Mouse (Mus musculus) adrenal gland, adult 10 weeks (tissue): ENCODE results near the gene Dlx2. TPM values are rescaled to one million over a fixed set of nuclear protein-coding genes. Genes with fewer than 3 reads are reported as not detected.

Source experiments
- polyA plus RNA-seq: library from polyadenylated mRNA; stranded (reverse); fragments of 350-450 nt; fragmentation: Illumina TruSeq; extraction: RNeasy Lipid Tissue Mini Kit (QIAGEN cat#74804); gene quantifications from one replicate; pipeline ENCODE4 v1.2.3, GENCODE M21; 2014; ENCODE audit warnings: low read depth, low replicate concordance

Gene Dlx2
- not detected for polyA plus RNA-seq

GRCm38 (mm10) chr2:71546640-71547071 is at the start of gene Dlx2:
TSS of gene Dlx2 (minus strand) at chr2:71546754.

GRCm38 (mm10) chr2:71528014-71528713 is 18.4 kb downstream of the Dlx2 start, which contains the start of gene Dlx1:
TSS of gene Dlx1 (plus strand) at chr2:71528113.

Other genes starting within 250 kb of the Dlx2 start
- 27.3 TPM for gene Slc25a12, start 179.0 kb downstream of the Dlx2 start, polyA plus RNA-seq
- gene Hat1, start 157.8 kb downstream of the Dlx2 start, polyA plus RNA-seq = 127 TPM
- 21.2 TPM for gene Metap1d, start 93.5 kb downstream of the Dlx2 start, polyA plus RNA-seq
- gene Dlx1, start 18.6 kb downstream of the Dlx2 start, polyA plus RNA-seq = 0.87 TPM
- 270 TPM for gene Itga6, start 198.9 kb upstream of the Dlx2 start, polyA plus RNA-seq